Mouse (Mus musculus): ENCODE measurements around the gene Arvcf. TPM values are rescaled to one million over a fixed set of nuclear protein-coding genes. Genes with fewer than 3 reads are reported as not detected.

Gene Arvcf
- polyA plus RNA-seq, 1 experiment from 2014 or later = 33.1 TPM

DNA sequence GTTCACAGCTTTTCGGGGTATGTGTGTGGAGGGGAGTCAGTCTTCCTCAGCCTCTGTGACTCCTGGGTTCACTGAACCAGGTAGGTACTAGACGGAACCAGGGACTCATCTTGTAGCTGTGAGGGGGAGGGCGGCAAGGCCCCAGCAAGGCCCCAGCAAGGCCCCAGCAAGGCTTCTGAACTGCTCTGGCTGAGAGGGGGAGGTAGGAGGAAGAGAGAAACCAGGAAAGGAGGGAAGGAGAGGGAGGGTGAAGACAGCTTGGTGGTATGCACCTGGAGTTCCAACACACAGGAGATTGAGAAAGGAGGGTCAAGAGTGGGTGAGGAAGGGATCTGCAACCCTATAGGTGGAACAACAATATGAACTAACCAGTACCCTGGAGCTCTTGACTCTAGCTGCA lies 68.9 kb downstream of the Arvcf start:
- no peaks in the 10 kb centered on the region for H3K9me3 ChIP-seq (replicated peaks; ENCODE audit: control insufficient read depth, low read length)
- WGBS = 68% methylated on average over 3 of the region's 3 CpGs

GRCm38 (mm10) chr16:18417491-18417890 lies 69.5 kb downstream of the Arvcf start:
- ATAC-seq (replicated peaks; ENCODE audit: extremely low read depth, insufficient read depth, low FRiP score) = no peak
- no peak overlapping the region for H3K9ac ChIP-seq (ENCODE audit: low read length)
- H3K4me2 ChIP-seq (ENCODE audit: low read depth, low read length) = no peak overlapping the region
- H3K9me3 ChIP-seq (replicated peaks; ENCODE audit: control insufficient read depth, low read length) = no peaks in the 10 kb centered on the region
- no peak overlapping the region for H3K27ac ChIP-seq (ENCODE audit: low read length)
- H3K36me3 ChIP-seq (ENCODE audit: control insufficient read depth, insufficient read depth) = peaks cover 8% of the 10 kb centered on the region
- H3K4me3 ChIP-seq (ENCODE audit: low read length) = no peak overlapping the region
- no peaks in the 10 kb centered on the region for H3K27me3 ChIP-seq (ENCODE audit: control insufficient read depth, insufficient read depth, low read length)
- 87% methylated on average over 5 of the region's 5 CpGs for WGBS
- H3K4me1 ChIP-seq (ENCODE audit: control insufficient read depth, insufficient read depth, low read length) = peaks cover 10% of the 10 kb centered on the region

More for the DNA sequence above, 68.9 kb downstream of the Arvcf start:
- H3K9ac ChIP-seq (ENCODE audit: low read length) = peak overlapping the region; percentile 25; the same call in 1 of the 2 replicates
- peak; percentile 20; the same call in 1 of the 2 replicates for ATAC-seq (replicated peaks; ENCODE audit: extremely low read depth, insufficient read depth, low FRiP score)
- H3K27me3 ChIP-seq (ENCODE audit: control insufficient read depth, insufficient read depth, low read length) = no peaks in the 10 kb centered on the region
- peaks cover 4% of the 10 kb centered on the region for H3K36me3 ChIP-seq (ENCODE audit: control insufficient read depth, insufficient read depth)
- H3K4me3 ChIP-seq (ENCODE audit: low read length) = no peak overlapping the region
- 0 out of 2 replicates have a peak overlapping the region, but pooled peaks have one; percentile 9 for H3K4me2 ChIP-seq (ENCODE audit: low read depth, low read length)
- H3K27ac ChIP-seq (ENCODE audit: low read length) = peak overlapping the region; percentile 74
- peaks cover 17% of the 10 kb centered on the region for H3K4me1 ChIP-seq (ENCODE audit: control insufficient read depth, insufficient read depth, low read length)

DNA sequence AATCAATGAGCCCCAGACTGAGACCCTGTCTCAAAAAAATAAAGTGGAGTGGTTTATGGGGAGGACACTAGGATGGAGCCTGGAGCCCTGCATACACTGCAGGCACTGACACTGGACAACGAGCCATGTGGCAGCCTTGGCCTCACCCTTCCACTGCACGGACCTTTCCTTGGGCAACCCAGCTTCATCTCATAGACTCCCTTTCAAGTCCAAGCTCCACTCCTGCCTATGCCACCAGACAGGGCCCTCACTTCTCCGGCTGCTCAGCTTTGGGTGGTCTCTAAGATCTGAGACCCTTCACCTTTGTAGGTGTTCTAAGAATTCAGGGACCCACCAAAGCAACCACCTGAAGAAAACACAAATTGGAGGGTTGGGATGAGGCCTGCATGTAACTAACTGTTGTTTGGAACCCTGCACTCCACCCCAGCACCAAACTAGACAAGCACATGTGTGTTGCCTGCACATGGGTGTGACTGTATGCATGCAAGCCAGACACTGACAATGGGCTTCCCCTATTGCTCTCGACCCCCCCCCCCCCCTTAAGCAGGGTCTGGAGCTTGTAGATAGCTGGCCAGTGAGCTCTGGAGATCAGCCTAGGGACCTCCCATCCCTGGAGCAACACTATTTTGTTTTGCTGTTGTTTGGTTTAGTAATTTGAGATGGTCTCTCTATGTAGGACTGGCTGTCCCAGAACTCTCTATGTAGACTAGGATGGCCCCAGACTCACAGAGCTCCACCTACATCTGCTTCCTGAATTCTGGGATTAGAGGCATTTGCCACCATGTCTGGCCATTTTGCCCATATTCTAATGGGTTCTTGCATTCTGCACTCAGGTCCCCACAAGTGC lies 71.0 kb downstream of the Arvcf start:
- Histone ChIP-seq H3K27ac (ENCODE audit: low read length) (no peak overlapping the region), H3K4me3 (ENCODE audit: low read length) (no peak overlapping the region), H3K27me3 (ENCODE audit: control insufficient read depth, insufficient read depth, low read length) (no peaks in the 10 kb centered on the region), H3K4me1 (ENCODE audit: control insufficient read depth, insufficient read depth, low read length) (peaks cover 18% of the 10 kb centered on the region), H3K9me3 (replicated peaks; ENCODE audit: control insufficient read depth, low read length) (no peaks in the 10 kb centered on the region), H3K9ac (ENCODE audit: low read length) (no peak overlapping the region), H3K4me2 (ENCODE audit: low read depth, low read length) (no peak overlapping the region), H3K36me3 (ENCODE audit: control insufficient read depth, insufficient read depth) (peaks cover 13% of the 10 kb centered on the region)
- WGBS = 91% methylated on average over 4 of the region's 4 CpGs
- no peak for ATAC-seq (replicated peaks; ENCODE audit: extremely low read depth, insufficient read depth, low FRiP score)

DNA sequence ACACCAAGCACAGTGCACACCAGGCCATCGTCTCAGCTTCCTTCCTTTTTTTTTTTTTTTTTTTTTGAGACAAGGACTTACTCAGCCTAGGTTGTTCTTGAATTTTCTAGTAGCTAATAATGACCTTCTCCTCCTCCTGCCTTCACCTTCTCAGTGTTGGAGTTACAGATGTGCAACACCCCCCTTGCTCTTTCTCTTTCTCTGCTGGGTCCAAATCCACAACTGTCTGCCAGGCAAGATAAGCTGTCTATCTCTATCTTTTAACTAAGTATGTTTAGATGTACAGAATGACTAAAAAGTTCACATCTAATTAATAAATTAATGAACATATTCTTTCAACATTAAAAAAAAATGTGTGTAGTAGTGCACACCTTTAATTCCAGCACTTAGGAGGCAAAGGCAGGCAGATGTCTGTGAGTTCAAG lies 71.6 kb downstream of the Arvcf start:
- no peak overlapping the region for H3K4me3 ChIP-seq (ENCODE audit: low read length)
- H3K9me3 ChIP-seq (replicated peaks; ENCODE audit: control insufficient read depth, low read length) = no peaks in the 10 kb centered on the region
- peaks cover 24% of the 10 kb centered on the region for H3K4me1 ChIP-seq (ENCODE audit: control insufficient read depth, insufficient read depth, low read length)
- no peak overlapping the region for H3K4me2 ChIP-seq (ENCODE audit: low read depth, low read length)
- no peaks in the 10 kb centered on the region for H3K27me3 ChIP-seq (ENCODE audit: control insufficient read depth, insufficient read depth, low read length)
- H3K27ac ChIP-seq (ENCODE audit: low read length) = no peak overlapping the region
- H3K9ac ChIP-seq (ENCODE audit: low read length) = no peak overlapping the region
- ATAC-seq (replicated peaks; ENCODE audit: extremely low read depth, insufficient read depth, low FRiP score) = no peak
- WGBS = 63% methylated on average over 1 of the region's 1 CpGs
- peaks cover 13% of the 10 kb centered on the region for H3K36me3 ChIP-seq (ENCODE audit: control insufficient read depth, insufficient read depth)

DNA sequence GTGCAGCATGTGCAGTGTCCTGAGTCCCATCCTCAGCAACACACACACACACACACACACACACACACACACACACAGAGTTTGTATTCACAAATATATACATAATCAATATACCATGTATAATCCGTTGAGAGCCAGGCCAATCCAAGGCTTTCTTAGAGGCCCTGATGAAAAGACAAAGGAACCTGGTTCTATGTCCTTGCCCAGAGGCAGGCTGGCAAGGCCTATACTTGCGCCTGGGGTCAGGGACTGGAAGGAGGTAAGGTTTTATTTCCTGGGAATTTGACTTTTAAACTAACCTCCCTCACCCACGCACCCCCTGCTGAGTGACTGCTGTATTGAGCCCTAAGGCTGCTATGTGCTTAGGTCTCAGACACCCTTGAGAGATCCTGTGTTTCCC lies 72.6 kb downstream of the Arvcf start:
- Histone ChIP-seq H3K4me1 (ENCODE audit: control insufficient read depth, insufficient read depth, low read length) (peaks cover 33% of the 10 kb centered on the region), H3K9me3 (replicated peaks; ENCODE audit: control insufficient read depth, low read length) (no peaks in the 10 kb centered on the region), H3K4me3 (ENCODE audit: low read length) (no peak overlapping the region), H3K27ac (ENCODE audit: low read length) (no peak overlapping the region), H3K4me2 (ENCODE audit: low read depth, low read length) (no peak overlapping the region), H3K36me3 (ENCODE audit: control insufficient read depth, insufficient read depth) (peaks cover 13% of the 10 kb centered on the region), H3K27me3 (ENCODE audit: control insufficient read depth, insufficient read depth, low read length) (no peaks in the 10 kb centered on the region), H3K9ac (ENCODE audit: low read length) (no peak overlapping the region)
- no peak for ATAC-seq (replicated peaks; ENCODE audit: extremely low read depth, insufficient read depth, low FRiP score)
- 85% methylated on average over 3 of the region's 3 CpGs for WGBS

DNA sequence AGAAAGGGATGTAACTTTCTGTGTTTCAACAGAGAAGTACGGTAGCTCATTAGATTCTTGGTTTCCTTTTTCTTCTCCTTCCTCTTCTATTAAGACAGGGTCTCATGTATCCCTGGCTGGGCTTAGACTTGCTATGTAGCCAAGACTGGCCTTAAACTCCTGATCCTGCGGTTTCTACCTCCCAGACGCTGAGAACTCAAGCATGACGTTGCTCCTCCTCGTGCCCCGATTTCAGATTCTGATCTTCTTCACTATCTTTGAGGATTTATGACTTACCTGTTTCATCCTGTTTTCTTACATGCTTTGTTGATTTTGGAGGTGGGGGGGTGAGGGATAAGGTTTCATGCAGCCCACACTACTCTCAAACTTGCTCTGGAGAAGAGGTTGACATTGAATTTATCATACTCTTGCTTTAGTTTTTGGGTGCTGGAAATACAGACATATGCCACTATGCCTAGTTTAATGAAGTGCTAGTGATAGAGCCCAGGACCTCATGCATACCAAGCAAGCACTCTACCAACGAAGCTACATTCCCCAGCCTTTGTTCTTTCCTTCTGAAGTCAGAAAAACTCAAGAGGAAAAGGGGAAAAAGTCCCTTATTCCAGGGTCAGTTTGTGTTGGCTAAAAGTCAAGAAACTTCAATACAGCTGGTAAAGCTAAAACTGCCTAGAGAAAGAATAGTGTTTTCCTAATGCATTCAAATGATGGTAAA lies 75.4 kb downstream of the Arvcf start:
- H3K27ac ChIP-seq (ENCODE audit: low read length) = 0 out of 2 replicates have a peak overlapping the region, but pooled peaks have one; percentile 4
- H3K9ac ChIP-seq (ENCODE audit: low read length) = no peak overlapping the region
- no peak for ATAC-seq (replicated peaks; ENCODE audit: extremely low read depth, insufficient read depth, low FRiP score)

DNA sequence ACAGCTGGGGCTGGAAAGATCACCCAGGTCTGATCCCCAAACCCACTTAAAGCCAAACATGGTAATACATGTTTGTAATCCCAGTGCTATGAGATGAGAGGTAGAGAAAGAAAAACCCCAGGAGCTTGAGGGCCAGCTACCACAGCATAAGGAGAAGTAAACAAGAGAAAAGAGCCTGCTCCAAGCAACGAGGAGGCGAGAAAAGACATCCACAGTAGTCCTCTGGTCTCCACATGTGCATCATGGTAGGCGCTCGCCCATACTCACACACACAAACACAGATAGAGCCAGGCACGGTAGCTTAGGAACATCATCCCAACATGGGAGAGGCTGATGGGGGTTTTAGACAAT lies 75.9 kb downstream of the Arvcf start:
- Histone ChIP-seq H3K27ac (ENCODE audit: low read length) (peak overlapping the region; percentile 65), H3K4me2 (ENCODE audit: low read depth, low read length) (peak overlapping the region; percentile 96), H3K27me3 (ENCODE audit: control insufficient read depth, insufficient read depth, low read length) (no peaks in the 10 kb centered on the region), H3K36me3 (ENCODE audit: control insufficient read depth, insufficient read depth) (peaks cover 13% of the 10 kb centered on the region), H3K9me3 (replicated peaks; ENCODE audit: control insufficient read depth, low read length) (no peaks in the 10 kb centered on the region), H3K4me3 (ENCODE audit: low read length) (0 out of 2 replicates have a peak overlapping the region, but pooled peaks have one; percentile 1), H3K4me1 (ENCODE audit: control insufficient read depth, insufficient read depth, low read length) (peaks cover 33% of the 10 kb centered on the region), H3K9ac (ENCODE audit: low read length) (no peak overlapping the region)
- no peak for ATAC-seq (replicated peaks; ENCODE audit: extremely low read depth, insufficient read depth, low FRiP score)
- WGBS = 80% methylated on average over 5 of the region's 5 CpGs

More for the DNA sequence above, 75.4 kb downstream of the Arvcf start:
- Histone ChIP-seq H3K27me3 (ENCODE audit: control insufficient read depth, insufficient read depth, low read length) (no peaks in the 10 kb centered on the region), H3K4me3 (ENCODE audit: low read length) (no peak overlapping the region), H3K4me1 (ENCODE audit: control insufficient read depth, insufficient read depth, low read length) (peaks cover 29% of the 10 kb centered on the region), H3K9me3 (replicated peaks; ENCODE audit: control insufficient read depth, low read length) (no peaks in the 10 kb centered on the region), H3K36me3 (ENCODE audit: control insufficient read depth, insufficient read depth) (peaks cover 13% of the 10 kb centered on the region), H3K4me2 (ENCODE audit: low read depth, low read length) (no peak overlapping the region; the same call in 1 of the 2 replicates)
- 78% methylated on average over 7 of the region's 7 CpGs for WGBS

- no peaks in the 10 kb centered on the region for H3K27me3 ChIP-seq (ENCODE audit: control insufficient read depth, insufficient read depth, low read length)
- H3K36me3 ChIP-seq (ENCODE audit: control insufficient read depth, insufficient read depth) = peaks cover 13% of the 10 kb centered on the region
- no peaks in the 10 kb centered on the region for H3K9me3 ChIP-seq (replicated peaks; ENCODE audit: control insufficient read depth, low read length)
- peak overlapping the region; percentile 1; the same call in 1 of the 2 replicates for H3K4me3 ChIP-seq (ENCODE audit: low read length)
- ATAC-seq (replicated peaks; ENCODE audit: extremely low read depth, insufficient read depth, low FRiP score) = no peak
- H3K27ac ChIP-seq (ENCODE audit: low read length) = peak overlapping the region; percentile 65; the same call in 1 of the 2 replicates
- H3K4me2 ChIP-seq (ENCODE audit: low read depth, low read length) = peak overlapping the region; percentile 96
- H3K9ac ChIP-seq (ENCODE audit: low read length) = peak overlapping the region; percentile 54
- peaks cover 37% of the 10 kb centered on the region for H3K4me1 ChIP-seq (ENCODE audit: control insufficient read depth, insufficient read depth, low read length)
- 65% methylated on average over 11 of the region's 11 CpGs for WGBS
Observed at GRCm38 (mm10) chr16:18424364-18425045, 76.5 kb downstream of the Arvcf start.

Measured in heart, embryonic 16.5 days (tissue).